Mouse (Mus musculus) ovary, postnatal 14 days (tissue): ENCODE results near the gene Klhl30.

Experiments used
- DNase-seq: peaks from one replicate; pipeline ENCODE4 v3.0.0; 2022; ENCODE audit warnings: low spot score

Klhl30 gene

DNA sequence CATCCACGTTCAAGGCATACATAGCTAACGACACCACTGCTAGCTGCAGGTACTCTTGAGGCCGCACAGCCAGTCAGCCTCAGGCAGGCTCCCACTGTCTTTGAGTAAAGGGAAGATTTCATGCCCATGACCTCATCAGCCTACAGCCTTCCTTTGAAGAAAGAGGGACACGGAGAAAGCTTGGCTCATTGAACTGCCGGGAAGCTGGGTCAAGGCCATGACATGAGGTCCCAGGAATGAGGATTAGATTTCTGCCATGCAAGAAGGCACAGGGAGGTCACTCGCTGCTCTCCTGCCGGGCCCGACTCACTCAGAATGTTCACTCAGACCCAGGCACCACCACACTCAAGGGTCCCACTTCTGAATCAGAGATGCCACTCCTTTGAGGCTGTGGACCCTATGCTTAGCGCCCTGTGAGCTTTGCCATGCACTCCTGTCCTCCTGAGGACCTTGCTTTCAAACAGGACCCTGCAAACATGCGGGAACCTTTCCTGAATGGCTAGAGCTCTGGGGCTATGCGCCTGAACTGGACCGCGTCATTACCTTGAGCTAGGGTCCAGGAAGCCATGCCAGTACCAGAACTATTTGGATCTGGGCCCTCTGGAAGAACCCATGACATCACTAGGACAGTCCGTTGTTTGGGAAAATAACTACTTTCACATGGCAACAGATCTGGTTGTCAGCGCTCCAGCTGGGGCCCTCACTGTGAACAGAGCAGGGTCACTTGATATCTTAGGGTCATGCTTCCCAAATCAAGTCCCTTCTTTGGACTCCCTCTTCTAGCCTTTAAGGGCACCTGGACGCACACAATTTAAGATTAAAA, 14.2 kb downstream of the Klhl30 start:
- DNase-seq = no peak

DNA sequence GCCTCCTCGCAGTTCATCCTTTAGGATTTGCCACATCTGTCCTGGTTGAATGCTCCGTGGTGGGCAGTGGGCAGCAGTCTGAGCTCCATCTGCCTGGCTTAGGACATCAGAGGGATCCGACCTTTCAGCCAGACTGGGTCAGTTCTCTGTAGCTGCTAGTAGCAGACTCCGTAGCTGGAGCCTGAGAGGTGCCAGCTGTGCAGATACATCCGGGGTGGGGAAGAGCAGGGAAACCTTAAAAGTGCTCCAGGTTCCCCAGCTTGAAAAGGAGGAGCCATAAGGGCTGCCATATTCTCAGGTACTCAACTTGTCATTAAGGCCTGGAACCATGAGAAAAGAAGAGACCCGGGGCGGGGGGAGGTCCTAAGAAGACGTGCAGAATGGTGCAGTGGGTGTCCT, 15.0 kb downstream of the Klhl30 start:
- no peak for DNase-seq

DNA sequence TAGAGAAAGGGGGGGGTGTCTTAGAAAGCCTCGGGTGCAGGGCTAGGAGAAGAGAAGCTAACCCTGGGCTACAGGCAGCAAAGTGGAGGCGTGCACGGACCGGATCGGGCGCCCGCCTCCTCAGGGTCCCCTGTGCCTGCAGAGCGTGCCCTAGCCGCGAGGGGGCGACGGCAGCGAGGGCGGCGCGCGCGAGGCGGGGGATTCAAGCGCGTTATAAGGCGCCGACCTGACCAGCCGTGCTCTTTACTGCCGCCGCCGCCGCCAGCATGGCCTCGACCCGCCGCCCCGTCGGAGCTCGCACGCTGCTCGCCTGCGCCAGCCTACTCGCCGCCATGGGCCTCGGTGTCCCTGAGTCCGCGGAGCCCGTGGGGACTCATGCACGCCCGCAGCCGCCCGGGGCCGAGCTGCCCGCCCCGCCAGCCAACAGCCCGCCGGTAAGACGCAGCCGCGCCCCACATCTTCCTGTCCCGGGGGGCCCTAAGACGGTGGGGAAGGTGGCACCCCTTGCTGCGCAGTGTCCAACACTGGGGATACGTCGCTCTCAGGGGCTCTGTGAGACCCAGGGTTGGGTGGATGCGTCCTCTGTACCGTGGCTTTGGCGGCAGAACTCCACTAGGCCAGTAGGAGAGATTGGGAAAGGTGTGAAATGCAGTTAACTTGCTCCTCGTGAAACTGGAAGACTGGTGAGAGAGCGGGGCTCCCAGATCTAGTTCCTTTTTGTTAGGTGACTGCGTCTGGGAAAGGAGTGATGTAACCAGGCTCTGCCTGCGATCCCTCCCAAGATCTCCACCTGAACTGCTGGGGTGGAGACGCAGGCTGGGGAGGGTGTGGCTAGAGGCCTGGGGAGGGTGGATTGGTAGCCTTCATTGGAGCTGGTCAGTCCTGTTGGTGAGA, 15.6 kb downstream of the Klhl30 start, which contains the start of gene Erfe:
Gene Erfe (plus strand): TSS at position 216 of the 894 bp plus-strand sequence.
- peak; percentile 62 for DNase-seq

DNA sequence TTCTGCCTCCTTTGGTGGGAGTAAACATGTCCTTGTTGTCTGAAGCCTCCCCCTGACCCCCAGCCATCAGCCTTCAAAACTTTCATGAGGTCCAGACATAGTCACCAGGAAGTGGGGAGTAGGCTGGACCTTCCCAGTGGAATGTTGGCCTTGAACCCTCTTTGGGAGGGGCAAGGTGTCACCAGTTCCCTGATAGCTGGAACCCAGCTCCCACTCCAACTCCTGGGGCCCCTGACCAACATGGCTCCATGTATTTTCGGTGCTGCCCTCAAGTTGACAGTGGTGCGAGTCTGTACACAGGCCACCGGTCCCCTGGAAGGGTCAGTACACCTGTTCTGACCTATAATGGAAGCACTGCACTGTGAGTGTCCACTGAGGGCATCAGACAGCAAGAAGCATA, 16.5 kb downstream of the Klhl30 start:
- no peak for DNase-seq

DNA sequence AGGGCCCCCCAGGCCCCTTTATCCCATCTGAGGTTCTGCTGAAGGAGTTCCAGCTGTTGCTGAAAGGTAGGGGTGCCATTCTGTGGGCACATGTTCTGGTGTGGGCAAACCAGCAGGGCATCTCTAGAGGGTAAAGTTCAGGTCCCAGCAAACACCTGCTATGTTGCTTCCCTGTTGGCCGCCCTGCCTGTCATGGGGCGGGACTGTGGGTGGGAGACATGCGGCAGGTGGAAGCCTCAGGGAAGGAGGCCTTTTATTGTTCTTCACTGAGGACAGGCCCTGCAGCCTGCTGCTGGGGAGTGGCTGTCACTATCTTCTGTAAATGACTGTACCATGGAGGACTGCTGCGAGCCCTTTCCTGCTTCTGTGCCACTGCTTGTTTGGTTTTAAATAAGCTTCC, 18.6 kb downstream of the Klhl30 start:
- no peak for DNase-seq

DNA sequence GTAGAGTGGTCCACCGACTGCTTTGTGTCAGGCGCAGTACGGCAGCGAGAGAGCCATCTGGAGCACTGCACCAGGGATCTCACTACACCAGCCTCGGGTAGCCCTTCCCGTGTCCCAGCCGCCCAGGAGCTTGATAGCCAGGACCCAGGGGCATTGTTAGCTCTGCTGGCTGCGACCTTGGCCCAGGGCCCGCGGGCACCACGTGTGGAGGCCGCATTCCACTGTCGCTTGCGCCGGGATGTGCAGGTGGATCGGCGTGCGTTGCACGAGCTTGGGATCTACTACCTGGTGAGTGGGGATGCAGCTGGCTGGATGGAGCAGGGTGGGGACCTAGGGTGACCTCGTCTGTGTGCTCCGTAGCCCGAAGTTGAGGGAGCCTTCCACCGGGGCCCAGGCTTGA, 19.2 kb downstream of the Klhl30 start:
- DNase-seq = no peak

DNA sequence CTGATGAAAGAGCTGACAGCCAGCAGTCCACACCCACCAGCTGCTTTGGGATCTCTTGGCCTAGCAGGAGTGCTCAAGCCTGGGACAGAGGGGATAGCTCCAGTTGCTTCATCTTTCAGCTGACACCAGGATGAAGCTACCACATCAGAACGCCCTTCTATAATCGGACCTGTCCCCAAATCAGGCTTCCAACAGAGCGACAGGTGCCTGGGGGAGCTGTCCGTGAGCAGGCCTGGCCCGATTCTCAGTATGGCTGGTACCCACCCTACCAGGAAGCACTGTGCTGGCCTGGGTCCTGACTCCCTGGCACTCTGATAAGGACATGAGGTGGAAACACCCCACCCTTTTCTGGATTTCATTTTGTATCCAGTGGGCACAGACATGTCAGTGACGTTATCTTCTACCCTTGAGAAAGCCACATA, 22.6 kb downstream of the Klhl30 start:
- DNase-seq = no peak

DNA sequence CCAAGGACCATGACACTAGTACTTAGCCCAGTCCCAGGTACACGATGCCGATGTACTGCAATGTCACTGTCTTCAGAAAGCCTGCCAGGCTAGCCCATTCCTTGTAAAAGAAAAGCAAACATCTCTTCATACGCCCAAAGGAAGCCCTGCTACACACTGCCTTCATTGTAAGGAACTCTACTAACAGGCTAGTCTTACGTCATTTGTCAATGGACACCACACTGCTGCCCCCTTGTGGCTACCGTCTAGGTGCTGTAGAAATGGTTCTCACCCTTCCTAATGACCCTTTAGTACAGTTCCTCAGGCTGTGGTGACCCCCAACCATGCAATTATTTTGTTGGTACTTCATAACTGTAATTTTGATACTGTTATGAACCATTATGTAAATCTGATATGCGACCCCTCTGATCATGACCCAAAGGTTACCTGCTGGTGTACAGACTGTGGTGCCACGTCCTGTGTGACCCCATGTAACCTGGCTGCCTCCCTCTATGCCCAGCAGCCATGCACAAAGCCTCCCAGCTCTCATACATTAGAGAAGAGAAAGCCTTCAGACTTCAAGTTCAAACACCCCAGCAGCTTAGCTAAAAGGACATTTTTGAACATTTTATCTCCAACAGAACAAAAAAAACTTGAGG, 29.8 kb downstream of the Klhl30 start:
- peak; percentile 63 for DNase-seq

DNA sequence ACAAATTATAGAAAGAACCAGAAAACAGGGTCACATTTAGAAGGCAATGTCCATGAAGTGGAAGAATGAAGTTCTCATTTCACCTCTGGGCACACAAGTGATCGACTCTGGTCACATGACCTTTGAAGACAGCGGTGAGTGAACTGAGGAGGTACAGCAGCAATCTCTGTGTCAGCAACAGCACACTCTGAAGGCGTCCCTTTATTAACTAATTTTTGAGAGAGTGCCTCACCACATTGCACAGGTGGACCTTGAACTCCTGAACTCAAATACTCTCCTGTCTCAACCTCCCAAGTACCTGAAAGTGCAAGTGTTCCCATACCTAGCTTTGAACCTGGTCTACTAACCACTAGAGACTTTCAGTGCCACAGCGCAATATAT, 30.3 kb downstream of the Klhl30 start:
- DNase-seq = no peak

DNA sequence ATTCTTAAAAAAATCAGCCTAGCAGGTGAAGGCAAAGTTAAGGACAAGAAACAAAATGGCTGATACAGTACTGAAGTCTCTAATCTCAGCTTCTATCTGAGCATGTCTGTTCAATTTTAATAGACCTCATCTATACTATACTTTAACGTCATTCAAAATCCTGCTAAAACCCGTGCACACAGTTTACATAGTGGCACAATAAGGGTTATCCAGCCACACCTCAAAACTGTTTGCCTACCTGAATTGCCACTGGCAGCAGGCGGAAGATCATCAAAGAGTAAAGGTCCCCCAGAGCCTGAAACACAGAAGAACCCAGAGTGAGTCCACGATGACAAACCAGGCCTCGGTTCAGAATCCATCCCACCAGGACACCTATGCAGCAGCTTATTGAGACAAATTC, 39.6 kb downstream of the Klhl30 start:
- DNase-seq = no peak

DNA sequence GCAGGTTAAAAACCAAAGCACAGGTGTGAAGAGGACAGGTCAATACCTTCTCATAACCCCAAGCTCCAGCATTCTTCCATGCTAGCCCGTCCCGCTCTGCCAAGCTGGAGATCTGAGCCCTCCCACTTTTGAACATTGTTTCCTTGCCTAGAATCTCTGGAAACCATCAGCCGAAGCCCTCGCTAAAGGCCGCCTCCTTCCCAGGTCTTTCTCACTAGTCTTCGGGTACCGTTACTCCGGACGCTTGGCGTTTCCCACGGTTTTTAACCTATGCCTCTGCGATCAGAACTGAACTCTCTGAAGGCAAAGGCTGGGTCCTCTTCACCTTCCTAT, 47.1 kb downstream of the Klhl30 start:
- DNase-seq = peak; percentile 13

DNA sequence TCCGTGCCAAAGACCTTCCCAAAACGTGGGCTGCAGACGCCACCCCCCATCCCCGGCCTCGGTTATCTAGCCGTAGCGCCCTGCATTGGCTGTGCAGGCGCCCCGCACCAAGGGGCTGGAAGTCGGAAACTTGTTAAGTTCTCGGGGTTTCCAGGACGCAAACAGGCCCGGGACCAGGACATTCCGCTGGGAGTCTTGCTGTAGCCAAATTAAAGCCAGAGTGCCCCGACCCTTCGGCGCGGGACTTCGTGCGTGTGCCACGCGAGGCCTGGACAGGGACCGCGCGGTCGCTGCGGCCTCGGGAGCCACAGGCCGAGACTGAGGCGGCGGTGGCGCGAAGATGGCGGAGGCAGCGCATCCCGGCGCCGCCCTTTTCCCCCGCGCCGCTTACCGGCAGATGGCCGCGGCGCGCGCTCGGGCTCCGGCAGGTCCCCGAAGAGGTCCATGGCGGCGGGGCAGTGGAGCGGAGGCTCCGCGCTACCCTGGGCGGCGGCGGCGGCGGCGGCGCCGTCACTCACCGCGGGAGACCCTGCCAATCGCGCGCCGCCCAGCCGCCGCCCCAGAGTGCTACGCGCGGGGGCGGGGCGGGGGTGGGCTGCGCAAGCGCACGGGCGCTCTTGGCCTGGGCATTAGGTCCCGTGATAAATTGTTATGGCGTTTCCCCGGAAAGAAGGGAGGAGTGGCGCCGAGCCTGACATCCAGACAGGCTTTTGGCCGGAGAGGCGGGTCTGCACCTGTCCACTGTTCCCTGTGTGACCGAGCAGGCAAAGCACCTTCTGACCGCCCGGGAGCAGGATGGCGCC, 47.6 kb downstream of the Klhl30 start, which contains the start of gene Ilkap:
Gene Ilkap (minus strand): TSS at position 556 of the 803 bp plus-strand sequence.
- peak; percentile 72 for DNase-seq

DNA sequence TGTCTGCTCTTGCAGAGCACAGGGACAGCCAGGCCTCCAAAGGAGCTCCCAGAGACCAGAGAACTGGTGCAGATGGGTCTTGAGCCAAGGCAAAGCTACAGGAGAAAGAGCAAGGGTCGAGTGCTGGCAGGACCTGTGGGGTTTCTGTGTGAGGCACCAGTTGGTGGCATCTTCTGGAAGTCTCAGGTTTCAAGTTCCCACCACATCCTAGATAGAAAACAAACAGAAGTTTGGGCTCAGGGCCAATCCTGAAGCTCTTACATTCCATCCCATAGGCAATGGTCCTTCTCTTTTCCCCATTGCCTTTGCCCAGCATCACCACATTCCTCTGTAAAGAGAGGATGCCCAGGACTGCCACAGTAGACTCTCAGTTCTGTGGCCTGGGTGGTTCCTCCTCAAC, 54.2 kb downstream of the Klhl30 start:
- no peak for DNase-seq

DNA sequence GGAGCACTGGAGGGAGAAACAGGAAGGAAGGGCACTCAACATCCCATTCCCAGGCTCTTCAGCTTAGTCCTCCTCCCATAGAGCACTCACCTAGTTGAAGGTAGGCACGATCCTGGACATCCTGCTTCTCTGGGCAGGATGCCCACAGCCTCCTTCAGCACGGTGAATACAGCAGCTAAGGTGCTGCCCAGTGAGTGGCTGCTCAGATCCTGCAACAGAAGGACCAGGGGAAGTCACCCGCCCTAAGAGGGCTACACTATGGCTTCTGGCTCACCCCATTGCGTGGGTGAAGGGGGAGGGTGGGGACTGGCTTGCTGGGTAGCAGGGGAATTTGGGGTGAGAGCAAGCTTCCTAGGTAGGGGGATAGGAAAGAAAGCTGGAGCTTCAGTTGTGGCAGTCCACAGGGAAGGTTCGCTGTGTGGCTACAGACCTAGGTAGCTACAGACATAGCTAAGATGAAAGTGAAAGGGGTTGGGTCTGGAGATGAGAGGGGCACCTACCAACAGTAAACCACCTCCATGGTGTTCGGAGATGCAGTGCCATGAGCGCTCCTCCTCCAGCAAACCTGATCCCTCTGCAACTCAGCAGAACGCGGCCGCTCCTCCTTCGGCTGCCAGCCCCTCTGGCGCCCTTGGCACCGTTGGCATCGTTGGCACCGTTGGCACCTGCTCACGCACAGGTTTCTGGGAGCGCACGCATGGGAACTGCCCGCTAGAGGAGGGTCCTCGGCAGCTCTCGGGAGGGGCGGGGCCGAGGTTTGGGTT, 54.8 kb downstream of the Klhl30 start:
- DNase-seq = no peak

DNA sequence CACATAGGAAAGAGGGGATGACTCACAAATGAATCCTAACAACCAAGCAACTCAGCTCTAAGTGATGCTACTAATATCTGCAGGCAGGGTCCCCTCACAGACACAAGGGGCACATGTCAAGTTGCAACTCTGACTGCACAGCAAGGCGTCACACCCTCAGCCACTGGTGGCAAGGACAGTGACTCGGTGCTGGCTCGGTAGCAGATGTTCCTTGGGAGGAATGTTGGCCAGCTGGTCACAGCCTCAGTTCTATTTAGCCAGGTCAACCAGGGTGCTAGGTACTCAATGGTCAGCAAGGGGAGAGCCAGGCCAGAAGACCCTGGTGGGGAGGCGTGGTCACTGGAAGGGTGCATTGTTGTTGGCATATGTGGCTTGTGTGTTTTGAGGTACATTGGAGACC, 57.0 kb downstream of the Klhl30 start:
- DNase-seq = no peak

DNA sequence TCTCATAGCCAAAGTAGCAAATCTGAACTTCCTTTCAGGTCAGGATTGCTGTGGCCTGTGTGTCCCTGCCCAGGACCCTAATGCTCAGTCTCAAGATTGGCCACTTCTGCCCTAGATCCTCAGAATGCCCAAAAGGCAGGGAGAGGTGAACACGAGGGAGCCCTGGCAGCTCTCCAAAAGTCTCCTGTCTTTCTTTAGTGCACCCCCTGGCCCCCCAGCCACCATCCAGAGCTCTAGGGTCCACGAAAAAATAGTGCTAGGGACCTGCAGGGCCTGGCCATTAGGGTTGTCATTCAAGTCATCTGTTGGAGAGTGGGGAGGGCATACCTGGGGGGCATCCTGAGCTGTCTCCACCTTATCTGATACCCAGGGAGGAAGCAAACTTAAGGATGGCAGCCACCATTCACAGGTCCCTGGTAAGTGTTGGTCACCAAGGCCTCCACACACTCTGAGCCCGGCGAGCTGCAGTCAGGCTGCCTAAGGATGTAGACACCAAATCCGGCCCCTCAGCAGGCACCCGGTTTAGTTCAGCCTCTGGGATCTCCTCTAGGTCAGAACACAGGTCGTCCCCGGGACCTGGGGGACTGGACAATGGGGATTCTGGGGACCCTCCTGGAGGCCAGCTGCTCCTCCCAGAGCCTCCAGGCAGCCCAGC, 60.9 kb downstream of the Klhl30 start:
- DNase-seq = no peak
